Mouse (Mus musculus) cerebellum, adult 2 months (tissue): ENCODE measurements around the gene Gm19684.
"Not testable (repeated sequence)": the region's sequence is repeated elsewhere in the genome, so short reads cannot be mapped to it uniquely, and the experiment has no call there.

Source experiments
- CTCF ChIP-seq: fragments of 200-500 bp; IDR thresholded peaks from 2 replicates; pipeline ENCODE4 v1.5.1; 2011; ENCODE audit warnings: low read depth, mild to moderate bottlenecking, control low read depth, low read length, moderate library complexity, borderline replicate concordance; ENCODE audit not compliant: insufficient read depth
- POLR2A ChIP-seq: fragments of 200-500 bp; IDR thresholded peaks from 2 replicates; pipeline ENCODE4 v1.6.1; 2011; ENCODE audit warnings: low read length, control low read depth, borderline replicate concordance; ENCODE audit not compliant: insufficient read depth

DNA sequence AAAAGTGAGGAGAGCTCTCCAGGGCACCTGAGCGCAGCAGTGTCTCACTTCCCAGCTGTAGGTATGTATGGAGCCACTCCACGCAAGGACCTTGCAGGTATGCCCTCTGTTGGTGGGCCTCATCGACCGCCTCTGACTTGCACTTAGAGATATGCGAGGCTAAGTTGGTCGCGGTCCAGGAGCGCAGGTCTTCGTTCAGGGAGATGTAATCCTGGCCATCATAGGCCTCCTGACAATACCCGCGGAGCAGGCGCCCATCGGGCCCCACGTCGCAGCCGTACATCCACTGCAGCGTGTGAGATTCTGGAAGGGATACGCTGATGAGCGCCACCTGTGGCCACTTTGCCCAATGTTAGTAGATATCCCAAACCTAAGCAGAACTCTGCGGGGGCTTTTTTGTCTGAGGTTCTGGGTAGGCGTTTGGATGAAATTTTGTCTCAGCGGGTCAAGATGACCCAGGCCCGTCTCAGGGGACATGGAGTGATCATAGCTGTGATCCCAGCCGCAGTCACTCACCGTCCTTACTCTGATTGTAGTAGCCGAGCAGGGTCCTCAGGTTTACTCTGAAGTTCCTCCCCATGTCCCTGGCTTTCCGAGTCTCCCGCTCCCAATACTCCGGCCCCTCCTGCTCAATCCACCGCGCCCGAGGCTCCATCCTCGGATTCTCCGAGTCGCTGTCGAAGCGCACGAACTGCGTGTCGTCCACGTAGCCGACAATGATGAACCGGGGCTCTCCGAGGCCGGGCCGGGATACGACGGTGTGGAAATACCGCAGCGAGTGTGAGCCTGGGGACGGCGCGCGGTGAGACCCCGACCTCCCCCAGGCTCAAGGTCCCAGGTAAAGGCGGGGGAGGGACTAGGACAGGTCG lies 10.6 kb upstream of the Gm19684 start:
- TF ChIP-seq CTCF, result peak; percentile 22; the same call in 1 of the 2 replicates
- not testable (repeated sequence) for TF ChIP-seq POLR2A
